Mouse (Mus musculus): ENCODE data around the gene Cenpf.

DNA sequence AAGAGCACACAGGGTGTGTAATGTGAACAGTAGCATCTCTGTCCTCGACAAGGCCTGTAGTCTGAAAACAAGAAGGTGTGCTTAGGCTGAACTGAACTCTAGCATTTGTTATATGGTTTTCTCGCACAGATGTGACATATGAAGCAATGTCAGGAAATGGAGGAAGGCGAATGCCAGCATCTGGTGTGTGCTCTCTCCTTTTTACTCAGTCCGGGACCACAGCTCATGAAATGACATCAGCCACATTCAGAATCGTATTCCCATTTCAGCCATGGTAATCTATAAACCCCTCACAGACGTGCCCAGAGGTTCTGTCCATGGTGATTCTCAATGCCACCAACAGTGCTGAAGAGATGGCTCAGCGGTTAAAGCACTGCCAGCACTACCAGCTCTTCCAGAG, 15.7 kb upstream of the Cenpf start:
- TF ChIP-seq CTCF (IDR thresholded peaks at IDR 0.05; ENCODE audit: low read depth), result no peak
- TF ChIP-seq EP300 (IDR thresholded peaks at IDR 0.05; ENCODE audit: low read depth), result no peak

Measured in liver, embryonic 14.5 days (tissue).